In genomic region chr10:123645568-123645967, GRCm38 (mm10) we compare ENCODE assay signal across 16 mouse cellular contexts.
DNase-seq lines count a peak whose midpoint lies in the region; ATAC-seq and TF ChIP-seq lines count a peak whose summit lies in the region.
"Had no signal": no experiment of that assay in that cellular context is flagged by ENCODE, and none has a peak within 500 bp of the region (broad histone marks: within the 10 kb centered on the region; RNA-seq: fewer than 3 reads in every experiment).

No protein-coding gene starts in this region.

- H3K27ac ChIP-seq in forebrain, postnatal 0 days (ENCODE audit: low read depth, low read length), result no peak overlapping the region
- no peak overlapping the region for H3K27ac ChIP-seq in forebrain, embryonic 11.5 days (ENCODE audit: low read depth, low read length)
- H3K27ac ChIP-seq in layer of hippocampus, adult 2 months, result no peak overlapping the region
- H3K27ac ChIP-seq: embryonic facial prominence, embryonic 12.5 days; heart, embryonic 15.5 days; hindbrain, embryonic 14.5 days; limb, embryonic 13.5 days; neural tube, embryonic 15.5 days had no signal

- H3K27me3 ChIP-seq in forebrain, postnatal 0 days (ENCODE audit: insufficient read depth, low read length), result no peaks in the 10 kb centered on the region
- H3K27me3 ChIP-seq in forebrain, embryonic 11.5 days (ENCODE audit: control insufficient read depth, insufficient read depth, low read length), result no peaks in the 10 kb centered on the region
- H3K27me3 ChIP-seq in E14TG2a.4 (ENCODE audit: insufficient read depth, low read length), result no peaks in the 10 kb centered on the region
- H3K27me3 ChIP-seq: embryonic facial prominence, embryonic 12.5 days; heart, embryonic 15.5 days; limb, embryonic 13.5 days; neural tube, embryonic 15.5 days had no signal

- H3K9me3 ChIP-seq in forebrain, postnatal 0 days (ENCODE audit: low read length), result no peaks in the 10 kb centered on the region
- H3K9me3 ChIP-seq in forebrain, embryonic 11.5 days (ENCODE audit: control insufficient read depth, low read length), result no peaks in the 10 kb centered on the region
- H3K9me3 ChIP-seq in E14TG2a.4 (ENCODE audit: low read length), result no peaks in the 10 kb centered on the region
- H3K9me3 ChIP-seq: embryonic facial prominence, embryonic 12.5 days; heart, embryonic 15.5 days; limb, embryonic 13.5 days; neural tube, embryonic 15.5 days had no signal

- H3K4me3 ChIP-seq in forebrain, postnatal 0 days (ENCODE audit: low read depth, low read length), result no peak overlapping the region
- no peak overlapping the region for H3K4me3 ChIP-seq in forebrain, embryonic 11.5 days (ENCODE audit: low read depth, low read length)
- H3K4me3 ChIP-seq in layer of hippocampus, adult 2 months, result no peak overlapping the region
- H3K4me3 ChIP-seq in E14TG2a.4 (replicated peaks; ENCODE audit: low read length), result no peak overlapping the region
- H3K4me3 ChIP-seq: embryonic facial prominence, embryonic 12.5 days; heart, embryonic 15.5 days; limb, embryonic 13.5 days; neural tube, embryonic 15.5 days had no signal

- TF ChIP-seq CTCF in forebrain, postnatal 0 days (IDR thresholded peaks at IDR 0.05; ENCODE audit: low read depth), result peak; percentile 26; the same call in 1 of the 2 replicates
- peak; percentile 51 for TF ChIP-seq CTCF in layer of hippocampus, adult 2 months (conservative IDR thresholded peaks at IDR 0.05)
- peak; percentile 29 for TF ChIP-seq CTCF in E14TG2a.4 (conservative IDR thresholded peaks at IDR 0.05; ENCODE audit: low read length)

- ATAC-seq in forebrain, postnatal 0 days, result no peak
- ATAC-seq in forebrain, embryonic 11.5 days (replicated peaks; ENCODE audit: low FRiP score), result no peak

- 90% methylated on average over 4 of the region's 4 CpGs for WGBS in forebrain, postnatal 0 days
- 93% methylated on average over 4 of the region's 4 CpGs for WGBS in forebrain, embryonic 11.5 days

- H3K9ac ChIP-seq in forebrain, postnatal 0 days, result no peak overlapping the region
- H3K9ac ChIP-seq in forebrain, embryonic 11.5 days (ENCODE audit: low read length), result no peak overlapping the region
- H3K9ac ChIP-seq: embryonic facial prominence, embryonic 12.5 days; heart, embryonic 15.5 days; hindbrain, embryonic 14.5 days; limb, embryonic 13.5 days; neural tube, embryonic 15.5 days had no signal

- no peaks in the 10 kb centered on the region for H3K36me3 ChIP-seq in forebrain, postnatal 0 days (ENCODE audit: insufficient read depth)
- no peaks in the 10 kb centered on the region for H3K36me3 ChIP-seq in forebrain, embryonic 11.5 days (ENCODE audit: control insufficient read depth, insufficient read depth, low read length)
- no peaks in the 10 kb centered on the region for H3K36me3 ChIP-seq in E14TG2a.4 (ENCODE audit: insufficient read depth, low read length)
- H3K36me3 ChIP-seq: embryonic facial prominence, embryonic 12.5 days; heart, embryonic 15.5 days; limb, embryonic 13.5 days; neural tube, embryonic 15.5 days had no signal

- H3K4me2 ChIP-seq in forebrain, postnatal 0 days (ENCODE audit: low read depth), result no peak overlapping the region
- H3K4me2 ChIP-seq in forebrain, embryonic 11.5 days (ENCODE audit: low read depth, low read length, severe bottlenecking), result no peak overlapping the region
- H3K4me2 ChIP-seq: embryonic facial prominence, embryonic 12.5 days; heart, embryonic 15.5 days; hindbrain, embryonic 14.5 days; limb, embryonic 13.5 days; neural tube, embryonic 15.5 days had no signal

- H3K4me1 ChIP-seq in forebrain, postnatal 0 days (ENCODE audit: insufficient read depth), result no peaks in the 10 kb centered on the region
- H3K4me1 ChIP-seq in forebrain, embryonic 11.5 days (replicated peaks; ENCODE audit: control insufficient read depth, insufficient read depth, low read length), result no peaks in the 10 kb centered on the region
- no peaks in the 10 kb centered on the region for H3K4me1 ChIP-seq in E14TG2a.4 (replicated peaks; ENCODE audit: low read depth, low read length)
- H3K4me1 ChIP-seq: embryonic facial prominence, embryonic 12.5 days; limb, embryonic 13.5 days; neural tube, embryonic 15.5 days had no signal

- intact Hi-C loops in left cerebral cortex, postnatal 14 days (cut with DNase I), result no loop called here

- DNase-seq in forebrain, postnatal 0 days, result no peak
- no peak for DNase-seq in forebrain, embryonic 11.5 days (ENCODE audit: low spot score)
- DNase-seq in layer of hippocampus, adult 2 months (ENCODE audit: low spot score in 2 of 2), result no peak
- DNase-seq in layer of hippocampus, adult 11-12 months (ENCODE audit: low spot score), result no peak
- DNase-seq in c-Kit-positive CD71-positive TER-119-negative erythroid progenitor cells, embryonic 14.5 days (ENCODE audit: low read depth), result peak; percentile 3
- DNase-seq in left cerebral cortex, postnatal 14 days (ENCODE audit: low spot score in 2 of 2), result no peak
- DNase-seq in urinary bladder, postnatal 4 days (ENCODE audit: low spot score in 2 of 2), result no peak
- DNase-seq: adrenal gland, postnatal 10 days; kidney, adult 18-20 months; lung, postnatal 10 days had no signal
